8 mouse cellular contexts compared by ENCODE assay signal in the genomic region with DNA sequence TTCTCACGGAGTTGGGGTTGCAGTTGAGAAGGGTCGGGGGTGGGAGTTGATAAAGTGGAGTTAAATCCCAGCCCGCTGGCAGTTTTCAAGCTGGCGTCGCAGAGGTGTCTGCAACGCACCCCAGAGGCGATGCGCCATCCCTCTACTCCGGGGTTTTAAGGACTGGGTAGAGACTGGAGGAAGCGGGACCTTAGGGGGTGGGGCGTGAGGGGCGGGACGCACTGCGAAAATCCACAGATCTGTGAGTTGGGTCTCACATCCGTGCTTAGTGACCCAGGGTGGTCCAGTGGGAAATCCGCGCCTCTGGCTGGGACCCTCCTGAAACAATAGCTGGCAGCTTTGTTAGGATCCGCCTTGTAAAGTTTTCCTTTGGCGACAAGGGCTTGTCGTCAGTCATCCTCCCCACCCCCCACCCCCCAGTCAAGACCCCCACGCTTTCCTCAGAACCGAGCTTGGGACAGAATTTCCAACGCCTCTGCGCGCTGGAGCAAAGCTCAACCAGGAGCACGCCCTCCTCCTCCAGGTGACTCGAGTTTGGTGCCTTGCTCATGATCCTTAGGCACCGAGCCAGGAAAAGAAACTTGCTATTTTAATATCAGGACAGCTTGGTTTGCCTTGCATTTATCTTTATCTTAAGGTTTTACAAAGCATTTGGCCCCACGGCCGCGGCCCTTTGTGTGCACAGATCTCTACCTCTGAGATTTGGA. TPM values are rescaled to one million over a fixed set of nuclear protein-coding genes. Genes with fewer than 3 reads are reported as not detected.
DNase-seq lines count a peak whose midpoint lies in the region; ATAC-seq and TF ChIP-seq lines count a peak whose summit lies in the region.

Cyp1b1 (minus strand) TSS at position 131 of the 707 bp plus-strand sequence.

- under 1% methylated on average over 31 of the region's 31 CpGs for WGBS in lung, embryonic 16.5 days
- 3% methylated on average over 31 of the region's 31 CpGs for WGBS in bone marrow, adult 2 months
- 1% methylated on average over 30 of the region's 31 CpGs for WGBS in heart, embryonic 14.5 days
- under 1% methylated on average over 31 of the region's 31 CpGs for WGBS in limb, embryonic 10.5 days
- WGBS in neural tube, embryonic 15.5 days, result under 1% methylated on average over 31 of the region's 31 CpGs

- H3K4me3 ChIP-seq in lung, embryonic 16.5 days (ENCODE audit: low read length), result peak within 1 kb of the TSS; percentile 46
- no peak within 1 kb of the TSS for H3K4me3 ChIP-seq in bone marrow, adult 2 months (replicated peaks; ENCODE audit: control insufficient read depth, low read depth, low read length)
- H3K4me3 ChIP-seq in heart, embryonic 14.5 days (ENCODE audit: control insufficient read depth in 1 of 2, insufficient read depth in 1 of 2, low read depth in 1 of 2, low read length in 2 of 2), result peak within 1 kb of the TSS; percentile 40 to 50
- H3K4me3 ChIP-seq in limb, embryonic 10.5 days, result peak within 1 kb of the TSS; percentile 55
- H3K4me3 ChIP-seq in neural tube, embryonic 15.5 days (replicated peaks), result peak within 1 kb of the TSS; percentile 46

- H3K27ac ChIP-seq in lung, embryonic 16.5 days (ENCODE audit: low read length), result no peak within 1 kb of the TSS; the same call in 1 of the 2 replicates
- H3K27ac ChIP-seq in bone marrow, adult 2 months (ENCODE audit: control insufficient read depth, insufficient read depth, low read depth, low read length, poor library complexity), result peak within 1 kb of the TSS; percentile 14; the same call in 1 of the 2 replicates
- H3K27ac ChIP-seq in heart, embryonic 14.5 days (replicated peaks in 1 of 2; ENCODE audit: control insufficient read depth in 1 of 2, insufficient read depth in 1 of 2, low read depth in 2 of 2, low read length in 2 of 2), result no peak within 1 kb of the TSS
- H3K27ac ChIP-seq in limb, embryonic 10.5 days, result peak within 1 kb of the TSS; percentile 85
- H3K27ac ChIP-seq in neural tube, embryonic 15.5 days (replicated peaks), result no peak within 1 kb of the TSS

- ATAC-seq in lung, embryonic 16.5 days (ENCODE audit: low read depth), result peak; percentile 40
- ATAC-seq in heart, embryonic 14.5 days (ENCODE audit: insufficient number of reproducible peaks, insufficient read depth, low FRiP score, low read depth), result no peak
- ATAC-seq in neural tube, embryonic 15.5 days (ENCODE audit: low FRiP score), result peak; percentile 17

- TF ChIP-seq POLR2A in bone marrow, adult 2 months (IDR thresholded peaks at IDR 0.05; ENCODE audit: borderline replicate concordance, control insufficient read depth, low read depth, low read length), result peak; percentile 13; the same call in 1 of the 2 replicates

- no peak for DNase-seq in lung, postnatal 10 days
- DNase-seq in limb, embryonic 10.5 days (ENCODE audit: low spot score), result peak; percentile 76
- no peak for DNase-seq in cerebellum, adult 8-10 months
- no peak for DNase-seq in cerebellum, adult 11-12 months

- H3K9ac ChIP-seq in lung, embryonic 16.5 days (ENCODE audit: low read length), result peak within 1 kb of the TSS; percentile 49
- H3K9ac ChIP-seq in heart, embryonic 14.5 days (ENCODE audit: low read length), result peak within 1 kb of the TSS; percentile 60
- peak within 1 kb of the TSS; percentile 42 for H3K9ac ChIP-seq in neural tube, embryonic 15.5 days (replicated peaks)

- no peak for TF ChIP-seq CTCF in bone marrow, adult 2 months (IDR thresholded peaks at IDR 0.05; ENCODE audit: control insufficient read depth, insufficient read depth, low read length)

- H3K4me1 ChIP-seq in lung, embryonic 16.5 days (replicated peaks; ENCODE audit: control insufficient read depth, insufficient read depth, low read length), result peaks cover 27% of the 10 kb centered on the region
- H3K4me1 ChIP-seq in bone marrow, adult 2 months (ENCODE audit: control insufficient read depth, insufficient read depth, low read length), result no peaks in the 10 kb centered on the region; the same call in 1 of the 2 replicates
- H3K4me1 ChIP-seq in heart, embryonic 14.5 days (ENCODE audit: control insufficient read depth in 2 of 2, insufficient read depth in 2 of 2, low read length in 2 of 2), result peaks cover 18 to 28% of the 10 kb centered on the region in 2 experiments; a peak in 3 of 4 replicates
- H3K4me1 ChIP-seq in limb, embryonic 10.5 days, result peaks cover 37% of the 10 kb centered on the region
- H3K4me1 ChIP-seq in neural tube, embryonic 15.5 days, result peaks cover 35% of the 10 kb centered on the region

- peak within 1 kb of the TSS; percentile 79 for H3K4me2 ChIP-seq in lung, embryonic 16.5 days (ENCODE audit: low read depth, low read length)
- H3K4me2 ChIP-seq in heart, embryonic 14.5 days (ENCODE audit: low read length), result peak within 1 kb of the TSS; percentile 91
- peak within 1 kb of the TSS; percentile 95 for H3K4me2 ChIP-seq in neural tube, embryonic 15.5 days

- H3K36me3 ChIP-seq in lung, embryonic 16.5 days (ENCODE audit: control insufficient read depth, insufficient read depth, low read length), result no peaks in the 10 kb centered on the region
- no peaks in the 10 kb centered on the region for H3K36me3 ChIP-seq in heart, embryonic 14.5 days (ENCODE audit: control insufficient read depth, insufficient read depth, low read length)
- H3K36me3 ChIP-seq in limb, embryonic 10.5 days, result no peaks in the 10 kb centered on the region
- H3K36me3 ChIP-seq in neural tube, embryonic 15.5 days, result no peaks in the 10 kb centered on the region

- no peaks in the 10 kb centered on the region for H3K9me3 ChIP-seq in lung, embryonic 16.5 days (ENCODE audit: control insufficient read depth, low read length)
- no peaks in the 10 kb centered on the region for H3K9me3 ChIP-seq in heart, embryonic 14.5 days (ENCODE audit: control insufficient read depth, low read length)
- no peaks in the 10 kb centered on the region for H3K9me3 ChIP-seq in limb, embryonic 10.5 days (replicated peaks)
- no peaks in the 10 kb centered on the region for H3K9me3 ChIP-seq in neural tube, embryonic 15.5 days (replicated peaks)

- peaks cover 44% of the 10 kb centered on the region for H3K27me3 ChIP-seq in lung, embryonic 16.5 days (ENCODE audit: control insufficient read depth, insufficient read depth, low read depth, low read length)
- peaks cover 62% of the 10 kb centered on the region for H3K27me3 ChIP-seq in heart, embryonic 14.5 days (ENCODE audit: control insufficient read depth, insufficient read depth, low read length)
- H3K27me3 ChIP-seq in limb, embryonic 10.5 days (ENCODE audit: low read depth, poor library complexity, severe bottlenecking), result peaks cover 74% of the 10 kb centered on the region
- H3K27me3 ChIP-seq in neural tube, embryonic 15.5 days (replicated peaks), result peaks cover 52% of the 10 kb centered on the region

RNA-seq across cellular contexts. Expression of gene Cyp1b1, which starts in this region (rescaled TPM):
- polyA plus RNA-seq in lung, embryonic 16.5 days (2015; fragmentation: Nextera tagmentation; extraction: Ambion mirVana), result 5.1 and 5.3 TPM in 2 replicates
- 1.1 and 4.2 TPM in 2 replicates for polyA plus RNA-seq in bone marrow, adult 2 months (2011; ENCODE audit: insufficient read depth, insufficient read length, low replicate concordance, missing spikeins)
- polyA plus RNA-seq in heart, embryonic 14.5 days (2014; fragmentation: Nextera tagmentation; extraction: Ambion mirVana), result 0.36 and 1.1 TPM in 2 replicates
- polyA plus RNA-seq in limb, embryonic 10.5 days (2016; fragmentation: Nextera tagmentation; extraction: Ambion mirVana), result 5.0 and 7.5 TPM in 2 replicates
- 5.6 and 6.1 TPM in 2 replicates for polyA plus RNA-seq in neural tube, embryonic 15.5 days (2015; fragmentation: Nextera tagmentation; extraction: Ambion mirVana)

Comparison
In these comparisons a context has a peak if more than half of its experiments do, and no peak if none do; other contexts are left out.
1. H3K27ac ChIP-seq: peak in bone marrow, adult 2 months (single experiment) and limb, embryonic 10.5 days (single experiment); none in lung, embryonic 16.5 days (single experiment), heart, embryonic 14.5 days (0 of 2) and neural tube, embryonic 15.5 days (single experiment).
2. Peak in every context shown above with its lines, with median percentiles within 50 percentile points of each other: H3K4me2 ChIP-seq and H3K9ac ChIP-seq.